Mouse (Mus musculus) limb, embryonic 10.5 days (tissue): Measurements from ENCODE around the gene Npy4r. TPM values are rescaled to one million over a fixed set of nuclear protein-coding genes. Genes with fewer than 3 reads are reported as not detected.

Experiments used
- DNase-seq: peaks from one replicate; pipeline ENCODE4 v3.0.0-alpha.2; 2017; ENCODE audit warnings: low spot score
- H3K27ac ChIP-seq: fragments of 300-500 bp; sonication (generic); 2 replicates; pipeline ENCODE4 v1.5.1; 2016; ENCODE audit warnings: mild to moderate bottlenecking
- H3K27me3 ChIP-seq: fragments of 300-500 bp; sonication (generic); 2 replicates; pipeline ENCODE4 v1.6.1; 2016; ENCODE audit warnings: low read depth, mild to moderate bottlenecking; ENCODE audit not compliant: poor library complexity, severe bottlenecking
- H3K36me3 ChIP-seq: fragments of 300-500 bp; sonication (generic); 2 replicates; pipeline ENCODE4 v1.6.1; 2016; ENCODE audit warnings: mild to moderate bottlenecking, moderate library complexity
- H3K4me1 ChIP-seq: fragments of 300-500 bp; sonication (generic); 2 replicates; pipeline ENCODE4 v1.6.1; 2016
- H3K4me3 ChIP-seq: fragments of 300-500 bp; sonication (generic); 2 replicates; pipeline ENCODE4 v1.5.1; 2016; ENCODE audit warnings: mild to moderate bottlenecking, moderate library complexity
- H3K9me3 ChIP-seq: fragments of 300-500 bp; sonication (generic); replicated peaks from 2 replicates; pipeline ENCODE4 v1.6.1; 2016; ENCODE audit warnings: mild to moderate bottlenecking
- WGBS: fragments of 180-500 bp; shearing (Covaris S2); methylation state at CpG from one replicate; pipeline ENCODE4 v1.1.7; 2016; 5-methylcytosine and 5-hydroxymethylcytosine counted together
- polyA plus RNA-seq: library from polyadenylated mRNA; unstranded; fragments of >200 nt; fragmentation: Nextera tagmentation; extraction: Ambion mirVana; gene quantifications from 2 replicates; pipeline ENCODE4 v1.2.1, GENCODE M21; 2016

Gene Npy4r
- polyA plus RNA-seq, 1 experiment from 2014 or later, result not detected

DNA sequence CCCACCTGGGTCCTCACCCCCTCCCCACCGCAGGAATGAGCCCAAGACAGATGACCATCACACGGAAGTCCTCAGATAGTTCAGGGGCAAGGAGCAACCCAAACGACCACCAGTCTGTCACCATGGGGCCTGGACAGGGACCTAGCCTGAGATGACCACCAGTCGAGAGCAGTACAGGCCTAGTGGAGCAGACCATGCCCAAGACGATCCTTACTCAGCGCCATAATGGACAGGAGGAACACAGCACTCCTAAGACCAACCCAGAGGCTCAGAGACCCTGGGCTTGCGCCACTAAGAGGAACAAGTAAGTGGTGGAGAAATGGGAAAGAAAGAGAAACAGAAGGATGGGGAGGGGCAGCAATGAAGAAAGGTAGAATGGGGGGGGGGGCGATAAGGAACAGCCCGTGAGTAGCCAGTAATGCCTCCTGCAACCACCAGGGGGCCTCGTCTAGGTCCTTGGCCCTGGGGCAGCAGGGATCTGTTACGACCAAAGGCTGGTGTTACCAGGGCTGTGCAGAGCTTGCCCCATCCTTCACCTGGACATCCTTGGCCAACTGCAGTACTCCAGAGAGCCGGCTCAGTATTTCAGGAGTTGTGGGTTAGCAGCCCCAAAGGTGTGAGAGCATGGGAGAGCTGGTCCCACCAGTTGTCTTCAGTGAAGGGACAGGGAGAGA lies 45.8 kb downstream of the Npy4r start:
- DNase-seq, result peak; percentile 58
- H3K4me3 ChIP-seq, result no peak overlapping the region
- H3K27me3 ChIP-seq, result peaks cover 7% of the 10 kb centered on the region; the same call in 1 of the 2 replicates
- WGBS, result 57% methylated on average over 12 of the region's 12 CpGs
- no peaks in the 10 kb centered on the region for H3K9me3 ChIP-seq
- no peaks in the 10 kb centered on the region for H3K36me3 ChIP-seq
- H3K27ac ChIP-seq, result no peak overlapping the region
- H3K4me1 ChIP-seq, result no peaks in the 10 kb centered on the region

DNA sequence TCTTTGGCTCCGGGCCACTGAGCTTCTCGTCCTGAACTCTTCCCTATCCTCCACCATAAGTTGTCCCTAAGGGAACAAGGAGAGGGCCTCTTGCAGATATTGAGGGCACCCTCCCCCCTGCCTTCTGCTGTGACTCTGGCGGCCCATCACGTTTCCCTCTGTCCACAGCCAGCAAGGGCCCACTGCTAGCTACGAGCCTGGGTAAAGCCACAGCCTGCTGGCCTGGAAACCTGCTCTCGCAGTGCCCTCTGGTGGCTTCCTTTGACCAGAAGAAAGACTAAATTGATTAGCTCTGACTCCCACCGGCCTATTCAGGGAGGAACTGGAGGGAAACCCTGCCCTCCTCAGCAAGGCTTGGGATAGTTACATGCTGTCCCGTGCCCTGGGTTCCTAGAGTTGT lies 47.4 kb downstream of the Npy4r start:
- no peaks in the 10 kb centered on the region for H3K36me3 ChIP-seq
- H3K27ac ChIP-seq, result no peak overlapping the region
- H3K9me3 ChIP-seq, result no peaks in the 10 kb centered on the region
- peak; percentile 66 for DNase-seq
- no peak overlapping the region for H3K4me3 ChIP-seq
- H3K27me3 ChIP-seq, result peaks cover 7% of the 10 kb centered on the region; the same call in 1 of the 2 replicates
- no peaks in the 10 kb centered on the region for H3K4me1 ChIP-seq
- WGBS, result 27% methylated on average over 8 of the region's 8 CpGs

DNA sequence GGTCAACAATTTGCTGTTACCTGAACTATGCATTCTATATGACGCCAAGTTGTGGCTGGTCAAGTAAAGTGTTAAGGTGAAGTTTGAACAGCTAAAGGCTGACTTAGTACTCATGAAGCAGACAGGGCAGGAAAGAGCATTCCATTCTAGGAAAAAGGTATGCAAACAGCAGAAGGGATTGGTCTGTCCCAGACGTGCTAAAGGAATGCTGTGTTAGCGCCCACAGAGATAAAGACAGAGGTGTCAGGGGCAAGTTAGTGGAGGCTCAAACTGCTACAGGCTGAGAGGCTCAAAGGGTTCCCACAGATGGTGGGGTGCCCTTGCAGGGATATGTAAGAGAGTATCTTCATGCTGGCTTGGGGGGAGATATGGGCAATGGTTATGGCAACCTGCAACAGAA lies 48.4 kb downstream of the Npy4r start:
- 69% methylated on average over 3 of the region's 3 CpGs for WGBS
- Histone ChIP-seq H3K4me1 (no peaks in the 10 kb centered on the region), H3K27ac (no peak overlapping the region), H3K9me3 (no peaks in the 10 kb centered on the region), H3K27me3 (peaks cover 7% of the 10 kb centered on the region; the same call in 1 of the 2 replicates), H3K36me3 (no peaks in the 10 kb centered on the region), H3K4me3 (no peak overlapping the region)
- no peak for DNase-seq

DNA sequence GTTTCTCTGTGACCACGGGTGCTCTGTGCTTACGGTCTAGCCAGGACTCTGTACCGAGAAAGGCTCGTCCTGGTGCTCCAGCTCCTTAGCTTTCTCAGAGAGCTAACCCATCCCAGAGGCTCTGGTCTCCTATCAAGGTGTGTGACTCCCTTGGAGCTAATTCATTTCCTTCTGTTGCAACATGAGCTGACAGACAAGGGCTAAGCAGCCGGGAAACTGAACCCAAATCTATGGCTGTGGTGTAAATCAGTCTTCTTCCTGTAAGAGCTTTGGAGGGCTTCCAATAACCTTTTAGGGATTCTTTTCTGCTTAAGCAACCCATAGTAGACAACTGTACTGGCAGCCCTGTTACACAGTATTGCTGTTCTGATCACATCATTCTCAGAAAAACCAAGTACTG lies 49.7 kb downstream of the Npy4r start, which contains the start of gene A630023A22Rik:
Gene A630023A22Rik, minus strand, starts transcription at position 154 of the 400 bp plus-strand sequence.
- WGBS, result 85% methylated on average over 5 of the region's 5 CpGs
- Histone ChIP-seq H3K9me3 (no peaks in the 10 kb centered on the region), H3K4me3 (no peak within 1 kb of the TSS), H3K4me1 (no peaks in the 10 kb centered on the region), H3K27me3 (peaks cover 7% of the 10 kb centered on the region; the same call in 1 of the 2 replicates), H3K27ac (no peak within 1 kb of the TSS), H3K36me3 (no peaks in the 10 kb centered on the region)
- no peak for DNase-seq

DNA sequence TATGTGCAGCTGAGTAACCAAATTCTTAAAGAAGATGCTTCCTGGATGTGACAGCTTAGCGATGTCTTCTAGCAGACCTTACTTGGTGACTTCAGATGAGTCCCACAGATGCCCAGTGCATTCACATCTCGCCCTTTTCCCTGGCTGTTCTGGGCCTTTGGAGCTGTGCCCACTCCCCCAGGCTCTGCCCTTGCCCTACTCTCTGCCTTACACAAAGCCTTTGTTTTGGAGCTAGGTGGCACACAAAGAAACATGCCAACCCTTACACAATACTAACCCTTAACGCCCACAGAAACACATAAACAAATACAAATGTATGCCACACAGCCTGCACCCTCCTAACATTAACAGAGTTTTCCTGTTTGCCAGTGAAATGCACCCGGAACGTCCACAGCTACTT lies 56.1 kb downstream of the Npy4r start:
- WGBS, result 85% methylated on average over 5 of the region's 5 CpGs
- no peaks in the 10 kb centered on the region for H3K36me3 ChIP-seq
- H3K9me3 ChIP-seq, result no peaks in the 10 kb centered on the region
- no peak for DNase-seq
- H3K27me3 ChIP-seq, result no peaks in the 10 kb centered on the region
- H3K4me1 ChIP-seq, result 0 out of 2 replicates have a peak, but pooled peaks cover 6% of the 10 kb centered on the region
- H3K4me3 ChIP-seq, result no peak overlapping the region
- H3K27ac ChIP-seq, result no peak overlapping the region

Other genes starting within 250 kb of the Npy4r start
- 1.1 and 2.8 TPM in 2 replicates for gene Gdf10, start 228.9 kb downstream of the Npy4r start, polyA plus RNA-seq
- gene Gdf2, start 211.4 kb downstream of the Npy4r start, polyA plus RNA-seq, result 0.09 TPM in 1 of 2 replicates, not detected in the other
- gene Rbp3, start 198.5 kb downstream of the Npy4r start, polyA plus RNA-seq, result not detected in 2 replicates
- gene Zfp488, start 173.7 kb downstream of the Npy4r start, polyA plus RNA-seq, result 0.04 and 0.08 TPM in 2 replicates
- not detected in 2 replicates for gene Gm30083, start 137.3 kb downstream of the Npy4r start, polyA plus RNA-seq
- gene Gm5460, start 135.7 kb downstream of the Npy4r start, polyA plus RNA-seq, result not detected in 2 replicates
- not detected in 2 replicates for gene Antxrl, start 99.8 kb downstream of the Npy4r start, polyA plus RNA-seq
- 0.65 and 0.70 TPM in 2 replicates for gene Anxa8, start 66.5 kb downstream of the Npy4r start, polyA plus RNA-seq
- gene A630023A22Rik, start 49.7 kb downstream of the Npy4r start, polyA plus RNA-seq, result not detected in 2 replicates
- 0.43 TPM in 2 replicates for gene Gprin2, start 49.2 kb upstream of the Npy4r start, polyA plus RNA-seq
- gene Syt15, start 67.1 kb upstream of the Npy4r start, polyA plus RNA-seq, result 0.05 TPM in 1 of 2 replicates, not detected in the other
- gene Shld2, start 158.0 kb upstream of the Npy4r start, polyA plus RNA-seq, result 9.6 and 10.0 TPM in 2 replicates
- gene Glud1, start 158.2 kb upstream of the Npy4r start, polyA plus RNA-seq, result 67.6 and 74.6 TPM in 2 replicates
- gene Fam25c, start 202.9 kb upstream of the Npy4r start, polyA plus RNA-seq, result not detected in 2 replicates
- gene Sncg, start 222.3 kb upstream of the Npy4r start, polyA plus RNA-seq, result 2.0 and 3.8 TPM in 2 replicates
- gene Mmrn2, start 223.0 kb upstream of the Npy4r start, polyA plus RNA-seq, result 6.9 and 7.8 TPM in 2 replicates